8 mouse cellular contexts compared by ENCODE assay signal in genomic region chr8:126591141-126591820, GRCm38 (mm10). TPM values are rescaled to one million over a fixed set of nuclear protein-coding genes. Genes with fewer than 3 reads are reported as not detected.
DNase-seq lines count a peak whose midpoint lies in the region; ATAC-seq lines count a peak whose summit lies in the region.

No protein-coding gene starts in this region.

- H3K36me3 ChIP-seq in forebrain, embryonic 10.5 days (replicated peaks): peaks cover 40% of the 10 kb centered on the region
- H3K36me3 ChIP-seq in stomach, embryonic 15.5 days: no peaks in the 10 kb centered on the region

- H3K27ac ChIP-seq in forebrain, embryonic 10.5 days: peak overlapping the region; percentile 98
- H3K27ac ChIP-seq in stomach, embryonic 15.5 days: peak overlapping the region; percentile 97

- no peak for ATAC-seq in frontal cortex, adult (ENCODE audit: low TSS enrichment)
- 0 out of 2 replicates have a peak, but pooled peaks have one; percentile 0 for ATAC-seq in megakaryocyte progenitor cell, adult 5-6 weeks (replicated peaks; ENCODE audit: poor library complexity)
- ATAC-seq in stomach, embryonic 15.5 days (ENCODE audit: insufficient read depth, low FRiP score, low read depth): no peak

- peak overlapping the region; percentile 99 for H3K4me3 ChIP-seq in forebrain, embryonic 10.5 days
- peak overlapping the region; percentile 73 for H3K4me3 ChIP-seq in stomach, embryonic 15.5 days (replicated peaks)

- peak overlapping the region; percentile 91 for H3K9ac ChIP-seq in stomach, embryonic 15.5 days

- intact Hi-C loops in heart, postnatal 36 days (cut with DNase I): loop anchor here (2.0 kb wide), 1 partner anchor 66 kb away; no protein-coding TSS in a partner anchor

- 8% methylated on average over 20 of the region's 20 CpGs for WGBS in forebrain, embryonic 10.5 days
- WGBS in stomach, embryonic 15.5 days: under 1% methylated on average over 20 of the region's 20 CpGs

- peak overlapping the region; percentile 90 for H3K4me2 ChIP-seq in stomach, embryonic 15.5 days

- H3K27me3 ChIP-seq in forebrain, embryonic 10.5 days (ENCODE audit: poor library complexity, severe bottlenecking): peaks cover 5% of the 10 kb centered on the region; the same call in 1 of the 2 replicates
- H3K27me3 ChIP-seq in stomach, embryonic 15.5 days (replicated peaks): no peaks in the 10 kb centered on the region

- H3K4me1 ChIP-seq in forebrain, embryonic 10.5 days: peaks cover 90% of the 10 kb centered on the region
- peaks cover 24% of the 10 kb centered on the region for H3K4me1 ChIP-seq in stomach, embryonic 15.5 days

- DNase-seq in frontal cortex, postnatal 10 days (ENCODE audit: low spot score in 2 of 2): peak; percentile 48 to 58
- DNase-seq in adrenal gland, postnatal 10 days: peak; percentile 65
- no peak for DNase-seq in forebrain, embryonic 10.5 days (ENCODE audit: extremely low spot score, low spot score)
- DNase-seq in heart, postnatal 36 days: peak; percentile 65 to 78
- peak; percentile 39 to 47 for DNase-seq in layer of hippocampus, postnatal 25 days (ENCODE audit: extremely low spot score in 1 of 2, low spot score in 1 of 2)

- no peaks in the 10 kb centered on the region for H3K9me3 ChIP-seq in forebrain, embryonic 10.5 days
- no peaks in the 10 kb centered on the region for H3K9me3 ChIP-seq in stomach, embryonic 15.5 days

RNA-seq across cellular contexts. Expression of gene Irf2bp2, which starts 2.5 kb away (rescaled TPM):
- 100 to 1,000 TPM in 1 of 2 experiments, 10 to 100 TPM in 1; 91.0 to 110 TPM for total RNA-seq in adrenal gland, postnatal 10 days (2021)
- 3.0 and 3.4 TPM in 2 replicates for polyA plus RNA-seq in forebrain, embryonic 10.5 days (2016; fragmentation: Nextera tagmentation; extraction: Ambion mirVana)
- total RNA-seq in heart, postnatal 36 days (2021): 10 to 100 TPM; 64.3 to 71.2 TPM
- 10 to 100 TPM; 55.4 to 59.0 TPM for total RNA-seq in layer of hippocampus, postnatal 25 days (2021)
- total RNA-seq in megakaryocyte progenitor cell, adult 5-6 weeks (2015): 109 and 114 TPM in 2 replicates
- 95.7 and 110 TPM in 2 replicates for total RNA-seq in megakaryocyte progenitor cell, adult 5-6 weeks (2017)
- polyA plus RNA-seq in stomach, embryonic 15.5 days (2015; fragmentation: Nextera tagmentation; extraction: Ambion mirVana): 12.5 and 13.4 TPM in 2 replicates
